Mouse (Mus musculus): ENCODE measurements around the gene Hist1h1b. TPM values are rescaled to one million over a fixed set of nuclear protein-coding genes. Genes with fewer than 3 reads are reported as not detected.

The Hist1h1b gene
- 5.0 and 8.4 TPM in 2 replicates for polyA plus RNA-seq (2012)

GRCm38 (mm10) chr13:21779767-21780731, at the start of gene Hist1h1b:
Hist1h1b (minus strand) TSS chr13:21780625.

GRCm38 (mm10) chr13:21811539-21811938, 31.1 kb upstream of the Hist1h1b start, which contains the start of gene Hist1h4m:
Hist1h4m (plus strand) TSS chr13:21811746.

GRCm38 (mm10) chr13:21810073-21810472, 29.6 kb upstream of the Hist1h1b start, which contains the start of the genes Hist1h2bq and Hist1h2ao:
Hist1h2bq (minus strand) TSS chr13:21810197.
Hist1h2ao (plus strand) TSS chr13:21810465.

GRCm38 (mm10) chr13:21786899-21787629, 6.6 kb upstream of the Hist1h1b start, which contains the start of the genes Hist1h2an and Hist1h2bp:
Hist1h2an (minus strand) TSS chr13:21787218.
Hist1h2bp (plus strand) TSS chr13:21787461.

GRCm38 (mm10) chr13:21783255-21783617, 2.8 kb upstream of the Hist1h1b start, which contains the start of gene Hist1h3i:
Hist1h3i (minus strand) TSS chr13:21783370.

GRCm38 (mm10) chr13:21753524-21754285, 26.7 kb downstream of the Hist1h1b start, which contains the start of the genes Hist1h2ak and Hist1h2bn:
Hist1h2ak (minus strand) TSS chr13:21753827.
Hist1h2bn (plus strand) TSS chr13:21754123.

GRCm38 (mm10) chr13:21750159-21751017, 30.0 kb downstream of the Hist1h1b start, which contains the start of gene Hist1h4k:
Hist1h4k (minus strand) TSS chr13:21750505.

GRCm38 (mm10) chr13:21734906-21735767, 45.3 kb downstream of the Hist1h1b start, which contains the start of gene Hist1h4j:
Hist1h4j (plus strand) TSS chr13:21735064.

Other genes with a start within 250 kb of the Hist1h1b start
- 1.0 and 1.8 TPM in 2 replicates for gene Zkscan8, start 249.5 kb downstream of the Hist1h1b start, polyA plus RNA-seq (2012)
- gene Olfr1366, start 237.8 kb downstream of the Hist1h1b start, polyA plus RNA-seq (2012), result not detected in 2 replicates
- not detected in 2 replicates for gene Olfr1535, start 220.7 kb downstream of the Hist1h1b start, polyA plus RNA-seq (2012)
- gene Olfr1364, start 198.9 kb downstream of the Hist1h1b start, polyA plus RNA-seq (2012), result not detected in 2 replicates
- not detected in 2 replicates for gene Olfr1362, start 166.6 kb downstream of the Hist1h1b start, polyA plus RNA-seq (2012)
- not detected in 2 replicates for gene Olfr11, start 138.1 kb downstream of the Hist1h1b start, polyA plus RNA-seq (2012)
- 0.03 TPM in 1 of 2 replicates, not detected in the other for gene Olfr1361, start 117.2 kb downstream of the Hist1h1b start, polyA plus RNA-seq (2012)
- not detected in 2 replicates for gene Olfr1360, start 103.2 kb downstream of the Hist1h1b start, polyA plus RNA-seq (2012)
- not detected in 2 replicates for gene Olfr1359, start 82.5 kb downstream of the Hist1h1b start, polyA plus RNA-seq (2012)
- gene Hist1h2bl, start 64.5 kb downstream of the Hist1h1b start, polyA plus RNA-seq (2012), result 1.1 and 2.1 TPM in 2 replicates
- 16.6 and 27.9 TPM in 2 replicates for gene Hist1h2ai, start 64.2 kb downstream of the Hist1h1b start, polyA plus RNA-seq (2012)
- gene Hist1h3h, start 63.0 kb downstream of the Hist1h1b start, polyA plus RNA-seq (2012), result 27.0 and 31.9 TPM in 2 replicates
- gene Hist1h2bm, start 58.6 kb downstream of the Hist1h1b start, polyA plus RNA-seq (2012), result 1.7 and 4.9 TPM in 2 replicates
- gene Hist1h4j, start 45.6 kb downstream of the Hist1h1b start, polyA plus RNA-seq (2012), result 2.5 and 5.2 TPM in 2 replicates
- 19.1 and 29.2 TPM in 2 replicates for gene Hist1h4k, start 30.1 kb downstream of the Hist1h1b start, polyA plus RNA-seq (2012)
- gene Hist1h2ak, start 26.8 kb downstream of the Hist1h1b start, polyA plus RNA-seq (2012), result 83.4 and 107 TPM in 2 replicates
- 6.8 and 17.1 TPM in 2 replicates for gene Hist1h2bn, start 26.5 kb downstream of the Hist1h1b start, polyA plus RNA-seq (2012)
- gene Hist1h3i, start 2.7 kb upstream of the Hist1h1b start, polyA plus RNA-seq (2012), result 37.8 and 49.3 TPM in 2 replicates
- 29.4 and 41.7 TPM in 2 replicates for gene Hist1h2an, start 6.6 kb upstream of the Hist1h1b start, polyA plus RNA-seq (2012)
- gene Hist1h2bp, start 6.8 kb upstream of the Hist1h1b start, polyA plus RNA-seq (2012), result 0.74 TPM in 2 replicates
- 2.3 and 7.9 TPM in 2 replicates for gene Hist1h2bq, start 29.6 kb upstream of the Hist1h1b start, polyA plus RNA-seq (2012)
- 9,267 and 13,368 TPM in 2 replicates for gene Hist1h2ao, start 29.8 kb upstream of the Hist1h1b start, polyA plus RNA-seq (2012)
- gene Hist1h4m, start 31.1 kb upstream of the Hist1h1b start, polyA plus RNA-seq (2012), result 48.0 and 58.9 TPM in 2 replicates
- 4.8 and 10.5 TPM in 2 replicates for gene Hist1h4n, start 51.6 kb upstream of the Hist1h1b start, polyA plus RNA-seq (2012)
- 6,142 and 6,696 TPM in 2 replicates for gene Hist1h2ap, start 52.9 kb upstream of the Hist1h1b start, polyA plus RNA-seq (2012)
- gene Hist1h2br, start 53.1 kb upstream of the Hist1h1b start, polyA plus RNA-seq (2012), result 5.8 TPM in 1 of 2 replicates, not detected in the other
- gene Zfp184, start 164.5 kb upstream of the Hist1h1b start, polyA plus RNA-seq (2012), result 0.39 and 0.64 TPM in 2 replicates
- 0.06 TPM in 1 of 2 replicates, not detected in the other for gene Pom121l2, start 200.6 kb upstream of the Hist1h1b start, polyA plus RNA-seq (2012)
- 3.2 and 6.9 TPM in 2 replicates for gene Prss16, start 229.1 kb upstream of the Hist1h1b start, polyA plus RNA-seq (2012)